Mouse (Mus musculus) kidney, adult 9 months (tissue): ENCODE measurements around the gene Agap2.
"Not testable (repeated sequence)": the region's sequence is repeated elsewhere in the genome, so short reads cannot be mapped to it uniquely, and the experiment has no call there.

Experiments
- DNase-seq: peaks from one replicate; pipeline ENCODE4 v3.0.0; 2022

The Agap2 gene

GRCm38 (mm10) chr10:127107563-127108261 is 32.6 kb downstream of the Agap2 start:
- no peak for DNase-seq

GRCm38 (mm10) chr10:127108262-127108583 is 33.1 kb downstream of the Agap2 start:
- no peak for DNase-seq

GRCm38 (mm10) chr10:127111001-127111887 is 36.2 kb downstream of the Agap2 start:
- DNase-seq: no peak

DNA sequence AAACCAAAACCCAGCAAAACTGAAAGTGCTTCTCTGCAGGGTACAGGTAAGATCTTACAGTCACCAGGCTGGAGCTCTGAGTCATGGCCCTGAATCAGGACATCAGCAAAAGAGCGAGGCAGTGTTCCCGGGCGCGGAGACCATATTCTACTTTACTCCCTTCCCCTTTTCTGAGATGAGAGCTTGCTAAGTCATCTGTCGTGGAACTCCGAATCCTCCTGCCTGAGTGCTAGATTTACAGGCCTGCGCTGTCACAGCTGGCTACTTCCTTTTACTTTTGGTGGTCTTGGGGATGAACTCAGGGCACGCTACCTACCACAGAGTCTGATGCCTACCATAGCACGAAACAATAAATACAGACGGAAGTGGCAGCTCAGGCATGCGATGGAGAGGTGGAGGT is 39.3 kb downstream of the Agap2 start:
- DNase-seq: no peak

- no peak for DNase-seq
These were observed 40.0 kb downstream of the Agap2 start for GRCm38 (mm10) chr10:127115068-127115467.

DNA sequence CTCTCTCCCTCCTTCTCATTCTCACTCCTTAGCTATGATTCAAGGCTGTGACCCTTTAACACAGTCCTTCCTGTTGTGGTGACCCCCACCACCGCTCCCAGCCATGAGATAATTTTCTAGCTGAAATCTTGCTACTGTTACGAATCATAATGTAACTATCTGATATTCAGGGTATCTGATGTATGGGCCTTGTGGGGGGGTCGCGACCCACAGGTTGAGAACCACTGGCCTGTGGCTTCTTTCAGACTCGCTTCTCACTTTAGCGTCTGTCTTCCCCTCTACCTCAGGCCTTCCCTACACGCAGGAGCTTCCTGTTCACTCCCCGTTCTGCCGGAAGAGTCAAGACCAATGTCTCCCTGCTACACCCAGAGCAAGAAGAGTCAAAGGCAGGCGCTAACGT is 43.4 kb downstream of the Agap2 start:
- no peak for DNase-seq

- no peak for DNase-seq
These were observed 44.1 kb downstream of the Agap2 start for GRCm38 (mm10) chr10:127119229-127119628.

DNA sequence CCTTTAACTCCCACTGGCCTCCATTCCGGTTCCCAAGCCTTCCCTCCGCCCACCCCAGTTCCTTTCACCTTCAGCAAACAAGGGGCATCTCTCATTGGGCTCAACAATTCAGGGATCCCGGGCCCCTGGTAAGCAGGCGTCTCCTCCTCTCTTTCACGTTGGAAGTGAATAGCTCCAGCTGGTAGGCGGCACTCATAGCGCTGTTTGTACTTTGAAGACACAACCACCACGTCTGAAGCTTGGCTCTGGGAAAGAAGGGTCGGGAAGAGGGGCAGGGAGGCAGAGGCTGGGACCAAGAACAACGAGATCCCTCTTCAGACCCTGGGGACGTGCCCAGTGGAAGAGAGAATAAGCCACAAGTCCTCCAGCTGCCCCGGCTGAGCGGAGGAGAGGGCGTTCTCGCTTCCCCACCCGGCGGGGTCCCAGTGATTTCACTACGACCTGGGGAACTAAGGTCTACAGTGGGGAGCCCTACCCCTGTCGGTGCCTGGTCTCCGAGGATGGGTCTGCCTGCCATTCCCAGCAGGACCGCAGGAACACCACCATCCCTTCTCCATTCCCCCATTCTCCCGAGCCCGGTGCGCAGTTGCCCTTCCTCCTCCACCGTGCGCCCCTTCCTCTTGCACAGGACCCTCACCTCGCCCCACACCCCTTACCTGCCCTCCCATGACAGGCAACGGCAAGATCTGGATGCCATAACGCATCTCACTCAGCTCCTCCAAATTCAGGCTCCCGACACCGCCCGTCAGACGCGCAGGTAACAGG is 45.4 kb downstream of the Agap2 start:
- no peak for DNase-seq

GRCm38 (mm10) chr10:127121066-127121477 is 46.0 kb downstream of the Agap2 start, which contains the start of gene Os9:
Gene Os9, minus strand, starts transcription at chr10:127121131.
- DNase-seq: peak; percentile 99

GRCm38 (mm10) chr10:127122018-127122417 is 46.9 kb downstream of the Agap2 start:
- no peak for DNase-seq

GRCm38 (mm10) chr10:127122784-127123435 is 47.8 kb downstream of the Agap2 start:
- no peak for DNase-seq

- peak; percentile 84 for DNase-seq
These were observed 48.3 kb downstream of the Agap2 start for GRCm38 (mm10) chr10:127123436-127123805.

DNA sequence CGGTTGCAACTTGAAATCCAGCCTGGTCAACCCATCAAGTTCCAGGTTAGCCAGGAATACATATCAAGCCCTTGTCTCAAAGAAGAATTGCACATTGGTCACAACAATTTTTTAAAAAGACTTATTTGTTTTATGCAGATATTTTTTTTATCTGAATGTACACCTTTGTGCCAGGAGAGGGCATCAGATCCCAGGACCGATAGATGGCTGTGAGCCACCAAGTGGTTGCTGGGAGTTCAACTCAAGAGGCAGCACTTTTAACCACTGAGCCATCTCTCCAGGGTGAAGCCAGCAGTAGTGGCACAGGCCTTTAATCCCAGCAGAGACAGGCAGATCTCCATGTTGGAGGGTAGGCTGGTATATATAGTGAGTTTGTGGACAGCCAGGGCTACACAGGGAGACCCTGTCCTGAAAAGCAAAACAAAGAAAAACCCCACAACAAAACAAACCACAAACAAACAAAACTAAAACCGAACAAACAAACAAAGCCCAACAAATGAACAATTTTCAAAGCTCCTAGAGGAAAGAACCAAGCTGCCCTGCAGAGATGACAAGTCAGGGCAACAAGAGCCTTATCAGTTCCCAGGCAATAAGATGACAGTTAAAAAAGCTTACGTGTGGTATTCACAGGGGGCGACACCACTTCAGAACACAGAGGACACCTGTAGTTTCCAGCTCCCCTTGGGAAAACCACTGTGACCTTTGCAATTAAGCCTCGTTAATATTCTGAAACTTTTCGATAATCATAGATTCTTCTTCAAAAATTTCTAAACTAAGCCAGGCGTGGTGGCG is 50.3 kb downstream of the Agap2 start:
- peak; percentile 67 for DNase-seq

- DNase-seq: no peak
These were observed 51.5 kb downstream of the Agap2 start for GRCm38 (mm10) chr10:127126579-127126978.

DNA sequence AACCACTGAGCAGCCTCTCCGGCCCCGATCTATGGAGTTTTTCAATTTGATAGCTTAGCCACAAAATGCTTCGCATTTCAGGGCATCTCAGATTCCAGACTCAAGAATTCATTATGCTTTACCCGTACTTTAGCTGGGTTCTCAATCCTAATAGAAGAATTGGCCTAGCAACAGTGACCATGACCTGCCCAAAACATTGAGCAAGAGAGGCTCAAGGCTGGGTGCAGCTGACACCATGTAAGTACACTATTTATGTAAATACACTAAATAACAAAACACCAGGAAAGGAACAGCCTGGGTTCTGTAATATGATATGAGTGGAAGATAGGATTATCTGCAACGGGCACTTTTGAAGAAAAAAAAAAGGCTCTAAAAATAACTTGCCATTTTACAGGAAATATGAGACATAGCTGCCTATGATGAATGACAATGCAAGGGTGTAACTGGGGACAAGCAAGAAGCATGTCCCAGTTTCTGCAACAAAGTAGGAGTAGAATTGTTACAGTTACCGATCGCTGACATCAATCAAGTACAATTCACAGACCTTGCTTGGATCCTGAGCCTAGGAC is 52.7 kb downstream of the Agap2 start:
- no peak for DNase-seq

DNA sequence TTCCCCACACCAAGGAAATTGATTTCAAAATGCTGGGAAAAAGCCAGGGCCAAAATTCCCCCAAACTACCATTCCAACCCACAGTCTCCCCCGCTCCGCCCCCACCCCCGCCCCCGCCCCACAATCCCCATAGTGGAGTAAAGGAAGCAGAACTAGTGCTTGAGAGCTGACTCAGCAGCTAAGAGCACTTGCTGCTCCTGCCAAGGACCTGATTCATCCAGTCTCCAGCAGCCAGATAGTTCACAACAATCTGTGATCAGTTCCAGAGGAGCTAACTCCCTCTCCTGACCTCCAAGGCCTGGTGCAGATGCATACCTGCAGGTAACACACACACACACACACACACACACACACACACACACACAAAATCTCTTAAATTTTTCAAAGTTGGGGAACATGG is 54.3 kb downstream of the Agap2 start:
- DNase-seq: no peak

GRCm38 (mm10) chr10:127132469-127132868 is 57.4 kb downstream of the Agap2 start:
- DNase-seq: no peak

DNA sequence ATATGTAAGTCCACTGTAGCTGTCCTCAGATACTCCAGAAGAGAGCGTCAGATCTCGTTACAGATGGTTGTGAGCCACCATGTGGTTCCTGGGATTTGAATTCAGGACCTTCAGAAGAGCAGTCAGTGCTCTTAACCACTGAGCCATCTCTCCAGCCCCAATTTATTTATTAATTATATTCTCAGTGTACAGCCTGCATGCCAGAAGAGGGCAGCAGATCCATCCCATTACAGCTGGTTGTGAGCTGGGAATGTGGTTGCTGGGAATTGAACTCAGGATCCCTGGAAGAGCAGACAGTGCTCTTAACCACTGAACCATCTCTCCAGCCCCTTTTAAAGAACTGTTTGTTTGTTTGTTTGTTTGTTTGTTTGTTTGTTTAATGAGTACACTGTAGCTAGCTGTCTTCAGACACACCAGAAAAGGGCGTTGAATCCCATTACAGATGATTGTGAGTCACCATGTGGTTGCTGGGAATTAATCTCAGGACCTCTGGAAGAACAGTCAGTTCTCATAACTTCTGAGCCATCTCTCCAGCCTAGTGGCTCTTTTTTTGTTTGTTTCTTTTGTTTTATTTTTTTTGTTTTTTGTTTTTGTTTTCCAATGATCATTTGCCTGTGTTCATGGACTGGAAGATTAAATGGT is 59.4 kb downstream of the Agap2 start:
- not testable (repeated sequence) for DNase-seq

- no peak for DNase-seq
These were observed 60.2 kb downstream of the Agap2 start for GRCm38 (mm10) chr10:127135118-127135836.

DNA sequence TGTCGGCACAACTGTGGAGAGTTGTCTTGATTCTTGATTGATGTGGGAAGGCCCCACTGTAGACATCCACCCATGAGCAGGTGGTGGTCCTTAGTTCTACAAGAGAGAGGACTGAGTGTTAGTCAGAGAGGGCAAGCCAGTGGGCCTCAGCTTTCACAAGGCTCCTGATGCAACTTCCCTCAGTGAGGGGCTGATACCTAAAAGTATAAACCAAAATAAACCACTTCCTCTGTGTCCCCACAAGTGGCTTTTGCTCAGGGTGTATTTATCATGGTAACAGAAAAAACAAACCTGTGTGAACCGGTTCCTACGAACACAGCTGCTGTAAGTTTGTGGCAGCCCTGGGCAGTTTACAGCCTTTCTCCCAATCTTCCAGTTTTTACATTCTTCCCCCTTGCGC is 61.4 kb downstream of the Agap2 start:
- DNase-seq: no peak

DNA sequence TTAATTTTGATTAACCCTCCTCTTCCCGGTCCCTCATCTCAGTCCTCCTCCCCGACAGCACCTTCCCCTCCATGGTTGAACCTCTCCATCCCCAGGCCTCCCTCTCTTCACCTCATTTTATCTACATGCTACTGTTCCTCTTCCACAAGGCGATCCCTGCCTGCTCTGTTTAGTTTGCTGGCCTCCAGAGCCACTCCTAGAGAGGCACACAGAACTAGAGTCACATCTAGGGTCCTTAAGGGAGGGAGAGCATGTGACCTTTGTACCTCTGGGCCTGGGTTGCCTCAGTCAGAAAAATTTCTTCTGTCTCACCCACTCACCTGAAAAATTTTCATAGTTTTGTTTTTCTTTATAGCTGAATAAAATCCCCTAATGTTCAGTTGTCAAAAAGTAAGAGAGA is 62.8 kb downstream of the Agap2 start:
- no peak for DNase-seq
